Mouse (Mus musculus): ENCODE results near the gene Spocd1. TPM values are rescaled to one million over a fixed set of nuclear protein-coding genes. Genes with fewer than 3 reads are reported as not detected.

Gene Spocd1
- polyA plus RNA-seq, 2 experiments: 0.15 TPM; not detected in 1

DNA sequence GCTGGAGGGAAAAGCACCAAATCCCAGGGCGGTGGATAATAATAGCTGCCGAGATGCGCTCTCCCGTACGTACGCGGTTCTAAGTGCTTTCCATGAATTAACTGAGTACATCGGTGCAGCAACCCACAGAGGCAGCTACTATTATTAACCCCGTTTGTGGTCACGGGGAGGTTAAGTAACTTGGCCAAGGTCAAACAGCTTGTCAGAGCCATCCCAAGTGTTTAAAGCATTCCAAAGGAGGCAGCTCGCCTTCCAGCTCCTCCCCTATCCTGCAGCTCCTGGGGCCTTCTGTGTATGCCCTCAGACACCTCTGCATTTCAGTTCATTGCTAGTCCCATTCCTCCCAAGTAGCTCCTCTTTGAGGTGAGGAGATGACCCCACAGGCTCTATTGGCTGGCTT lies 36.2 kb downstream of the Spocd1 start:
- H3K27ac ChIP-seq (replicated peaks; ENCODE audit: low read depth, low read length): no peak overlapping the region
- no peak overlapping the region for H3K4me3 ChIP-seq (replicated peaks; ENCODE audit: low read length)
- H3K9ac ChIP-seq (ENCODE audit: low read depth, low read length, severe bottlenecking): no peak overlapping the region
- no peak for DNase-seq (ENCODE audit: low spot score)
- H3K4me2 ChIP-seq (replicated peaks; ENCODE audit: low read depth, low read length, severe bottlenecking): no peak overlapping the region
- H3K9me3 ChIP-seq (ENCODE audit: control insufficient read depth, low read length): no peaks in the 10 kb centered on the region
- no peaks in the 10 kb centered on the region for H3K27me3 ChIP-seq (ENCODE audit: control insufficient read depth, insufficient read depth, low read length)
- no peak for TF ChIP-seq POLR2A (IDR thresholded peaks at IDR 0.05; ENCODE audit: borderline replicate concordance, extremely low read depth, insufficient read depth, insufficient read length)
- H3K36me3 ChIP-seq (ENCODE audit: control insufficient read depth, insufficient read depth, low read length): no peaks in the 10 kb centered on the region
- WGBS: 78% methylated on average over 11 of the region's 11 CpGs
- H3K4me1 ChIP-seq (ENCODE audit: control insufficient read depth, insufficient read depth, low read length): peaks cover 9% of the 10 kb centered on the region; the same call in 1 of the 2 replicates
- ATAC-seq (ENCODE audit: low FRiP score, low read depth): no peak

DNA sequence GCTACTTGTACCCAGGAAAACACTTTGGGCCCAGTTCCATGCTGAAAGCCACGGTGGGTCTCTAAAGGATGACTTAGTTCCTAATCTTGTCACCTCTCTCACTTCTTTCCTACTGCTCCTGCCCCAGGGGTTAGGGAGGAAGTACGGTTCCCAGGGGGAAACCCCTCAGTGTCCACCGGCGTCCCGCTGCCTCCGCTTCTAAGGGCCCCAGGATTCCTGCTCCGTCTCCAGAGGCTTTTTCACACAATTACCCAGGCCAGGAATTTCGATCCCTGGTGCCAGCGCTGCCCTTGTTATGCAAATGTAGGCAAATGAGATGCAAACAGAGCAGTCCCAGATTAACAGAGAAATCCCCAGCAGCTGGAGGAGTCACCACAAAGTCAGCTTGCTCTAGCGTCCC lies 37.2 kb downstream of the Spocd1 start:
- Histone ChIP-seq H3K27ac (replicated peaks; ENCODE audit: low read depth, low read length) (no peak overlapping the region), H3K9me3 (ENCODE audit: control insufficient read depth, low read length) (no peaks in the 10 kb centered on the region), H3K27me3 (ENCODE audit: control insufficient read depth, insufficient read depth, low read length) (no peaks in the 10 kb centered on the region), H3K4me2 (replicated peaks; ENCODE audit: low read depth, low read length, severe bottlenecking) (no peak overlapping the region), H3K9ac (ENCODE audit: low read depth, low read length, severe bottlenecking) (no peak overlapping the region), H3K4me3 (replicated peaks; ENCODE audit: low read length) (no peak overlapping the region), H3K36me3 (ENCODE audit: control insufficient read depth, insufficient read depth, low read length) (no peaks in the 10 kb centered on the region), H3K4me1 (ENCODE audit: control insufficient read depth, insufficient read depth, low read length) (peaks cover 6% of the 10 kb centered on the region; the same call in 1 of the 2 replicates)
- no peak for TF ChIP-seq POLR2A (IDR thresholded peaks at IDR 0.05; ENCODE audit: borderline replicate concordance, extremely low read depth, insufficient read depth, insufficient read length)
- ATAC-seq (ENCODE audit: low FRiP score, low read depth): no peak
- WGBS: 33% methylated on average over 10 of the region's 10 CpGs
- DNase-seq (ENCODE audit: low spot score): no peak

DNA sequence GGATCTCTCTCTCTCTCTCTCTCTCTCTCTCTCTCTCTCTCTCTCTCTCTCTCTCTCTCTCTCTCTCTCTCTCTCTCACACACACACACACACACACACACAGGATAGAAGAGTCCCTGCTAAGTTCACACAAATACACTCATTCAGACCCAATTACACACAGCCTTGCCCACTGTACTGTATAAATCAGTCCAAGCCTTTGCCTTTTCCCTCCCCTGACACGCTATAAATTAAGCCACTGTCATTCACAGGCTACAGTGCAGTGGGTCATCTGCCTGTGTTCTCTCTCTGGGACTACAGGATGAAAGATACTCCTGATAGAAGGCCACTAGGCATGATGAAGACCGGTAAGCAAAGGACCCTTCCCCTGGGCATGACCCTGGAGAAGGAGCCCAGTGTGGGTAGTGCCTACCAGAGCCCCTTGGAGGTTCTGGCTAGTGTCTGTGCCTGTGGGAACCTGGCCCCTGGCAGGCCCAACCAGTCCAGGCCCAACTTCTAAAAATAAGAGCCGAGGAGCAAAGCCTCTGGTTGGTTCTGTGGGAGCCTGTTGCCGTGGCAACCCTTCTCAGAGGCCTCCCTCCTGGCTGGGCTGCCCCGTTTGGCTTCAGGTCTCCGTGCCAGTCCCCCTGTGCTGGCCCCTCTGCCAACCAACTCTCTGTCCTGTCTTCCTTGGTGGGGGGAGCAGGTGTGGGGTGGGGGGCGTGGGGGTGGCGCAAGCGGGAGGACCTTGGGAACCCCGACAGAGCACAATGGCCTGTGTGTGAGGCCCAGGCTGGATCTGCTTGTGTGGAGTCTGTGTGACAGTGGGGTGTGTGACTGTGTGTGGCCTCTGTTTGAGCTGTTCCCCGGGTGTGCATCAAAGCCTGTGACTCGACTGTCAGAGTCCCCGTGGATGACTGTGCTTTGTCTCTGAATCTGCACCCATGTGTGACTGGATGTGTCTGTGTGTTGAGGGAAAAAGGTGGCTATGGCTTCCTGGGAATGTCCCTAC lies 38.3 kb downstream of the Spocd1 start:
- no peak overlapping the region for H3K27ac ChIP-seq (replicated peaks; ENCODE audit: low read depth, low read length)
- no peak for DNase-seq (ENCODE audit: low spot score)
- no peaks in the 10 kb centered on the region for H3K9me3 ChIP-seq (ENCODE audit: control insufficient read depth, low read length)
- H3K4me1 ChIP-seq (ENCODE audit: control insufficient read depth, insufficient read depth, low read length): peaks cover 6% of the 10 kb centered on the region; the same call in 1 of the 2 replicates
- H3K27me3 ChIP-seq (ENCODE audit: control insufficient read depth, insufficient read depth, low read length): no peaks in the 10 kb centered on the region
- 0 out of 2 replicates have a peak, but pooled peaks have one; percentile 47 for ATAC-seq (ENCODE audit: low FRiP score, low read depth)
- no peak for TF ChIP-seq POLR2A (IDR thresholded peaks at IDR 0.05; ENCODE audit: borderline replicate concordance, extremely low read depth, insufficient read depth, insufficient read length)
- H3K9ac ChIP-seq (ENCODE audit: low read depth, low read length, severe bottlenecking): 0 out of 2 replicates have a peak overlapping the region, but pooled peaks have one; percentile 4
- H3K36me3 ChIP-seq (ENCODE audit: control insufficient read depth, insufficient read depth, low read length): no peaks in the 10 kb centered on the region
- no peak overlapping the region for H3K4me3 ChIP-seq (replicated peaks; ENCODE audit: low read length)
- WGBS: 50% methylated on average over 12 of the region's 13 CpGs
- no peak overlapping the region for H3K4me2 ChIP-seq (replicated peaks; ENCODE audit: low read depth, low read length, severe bottlenecking)

DNA sequence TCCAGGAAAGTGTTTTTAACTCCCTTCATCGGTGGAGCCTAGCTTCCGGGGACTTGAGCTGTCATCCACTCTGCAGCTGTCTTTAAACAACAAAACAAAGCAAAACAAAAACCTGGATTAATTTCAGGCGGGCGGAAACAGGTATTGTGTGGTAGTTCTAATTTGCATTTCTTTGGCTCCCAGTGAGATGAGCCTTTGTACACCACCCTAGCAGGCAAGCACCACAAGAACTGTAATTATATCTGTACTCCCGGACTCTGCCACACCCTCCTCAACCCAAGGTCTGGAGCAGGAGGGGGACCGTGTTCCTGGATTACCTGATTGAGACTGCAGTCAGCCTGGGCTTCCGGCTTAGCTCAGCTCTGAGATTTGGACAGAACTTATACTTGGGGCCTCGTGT lies 41.1 kb downstream of the Spocd1 start:
- H3K4me3 ChIP-seq (replicated peaks; ENCODE audit: low read length): no peak overlapping the region
- TF ChIP-seq POLR2A (IDR thresholded peaks at IDR 0.05; ENCODE audit: borderline replicate concordance, extremely low read depth, insufficient read depth, insufficient read length): no peak
- H3K4me2 ChIP-seq (replicated peaks; ENCODE audit: low read depth, low read length, severe bottlenecking): no peak overlapping the region
- H3K4me1 ChIP-seq (ENCODE audit: control insufficient read depth, insufficient read depth, low read length): peaks cover 6% of the 10 kb centered on the region; the same call in 1 of the 2 replicates
- no peak overlapping the region for H3K9ac ChIP-seq (ENCODE audit: low read depth, low read length, severe bottlenecking)
- H3K27ac ChIP-seq (replicated peaks; ENCODE audit: low read depth, low read length): no peak overlapping the region
- H3K9me3 ChIP-seq (ENCODE audit: control insufficient read depth, low read length): no peaks in the 10 kb centered on the region
- 64% methylated on average over 8 of the region's 8 CpGs for WGBS
- no peak for DNase-seq (ENCODE audit: low spot score)
- ATAC-seq (ENCODE audit: low FRiP score, low read depth): no peak
- H3K27me3 ChIP-seq (ENCODE audit: control insufficient read depth, insufficient read depth, low read length): no peaks in the 10 kb centered on the region
- H3K36me3 ChIP-seq (ENCODE audit: control insufficient read depth, insufficient read depth, low read length): no peaks in the 10 kb centered on the region

DNA sequence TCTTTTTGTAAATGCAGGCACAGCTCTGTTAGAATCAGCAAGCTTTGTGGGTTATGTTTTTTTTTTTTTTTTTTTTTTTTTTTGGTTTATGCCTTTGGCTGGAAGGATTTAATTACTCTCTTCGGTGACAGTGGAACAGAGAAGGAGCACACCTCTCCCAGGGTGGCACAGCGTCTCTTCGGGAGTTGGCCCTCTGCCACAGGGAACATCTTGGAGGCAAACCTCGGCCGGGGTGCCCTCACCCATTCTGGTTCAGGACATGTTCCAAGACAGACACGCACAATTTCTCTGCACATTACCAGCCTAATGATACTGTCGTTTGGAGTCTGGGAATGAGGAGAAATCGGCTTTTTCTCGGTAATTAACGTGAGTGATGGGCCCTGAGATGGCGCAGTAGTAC lies 41.8 kb downstream of the Spocd1 start:
- no peak for TF ChIP-seq POLR2A (IDR thresholded peaks at IDR 0.05; ENCODE audit: borderline replicate concordance, extremely low read depth, insufficient read depth, insufficient read length)
- Histone ChIP-seq H3K36me3 (ENCODE audit: control insufficient read depth, insufficient read depth, low read length) (no peaks in the 10 kb centered on the region), H3K4me2 (replicated peaks; ENCODE audit: low read depth, low read length, severe bottlenecking) (no peak overlapping the region), H3K9ac (ENCODE audit: low read depth, low read length, severe bottlenecking) (no peak overlapping the region), H3K27ac (replicated peaks; ENCODE audit: low read depth, low read length) (no peak overlapping the region), H3K9me3 (ENCODE audit: control insufficient read depth, low read length) (no peaks in the 10 kb centered on the region), H3K4me1 (ENCODE audit: control insufficient read depth, insufficient read depth, low read length) (peaks cover 6% of the 10 kb centered on the region; the same call in 1 of the 2 replicates), H3K27me3 (ENCODE audit: control insufficient read depth, insufficient read depth, low read length) (no peaks in the 10 kb centered on the region), H3K4me3 (replicated peaks; ENCODE audit: low read length) (no peak overlapping the region)
- DNase-seq (ENCODE audit: low spot score) (no peak), ATAC-seq (ENCODE audit: low FRiP score, low read depth) (no peak)
- WGBS: 83% methylated on average over 11 of the region's 11 CpGs
